Mouse (Mus musculus) heart, embryonic 12.5 days (tissue): ENCODE data around the gene Pdap1. TPM values are rescaled to one million over a fixed set of nuclear protein-coding genes. Genes with fewer than 3 reads are reported as not detected.

Experiments
- ATAC-seq: fragments of 200-750 bp; cut with Nextera tagmentation; 2 replicates; pipeline ENCODE4 v1.8.0; 2017; ENCODE audit warnings: moderate TSS enrichment, moderate library complexity; ENCODE audit not compliant: insufficient number of reproducible peaks, low FRiP score
- H3K27ac ChIP-seq: fragments of 300-500 bp; sonication (generic); 2 replicates; pipeline ENCODE4 v1.5.1; 2016; ENCODE audit warnings: mild to moderate bottlenecking, moderate library complexity; ENCODE audit not compliant: poor library complexity, severe bottlenecking
- H3K27me3 ChIP-seq: fragments of 300-500 bp; sonication (generic); replicated peaks from 2 replicates; pipeline ENCODE4 v1.6.1; 2016; ENCODE audit warnings: mild to moderate bottlenecking, moderate library complexity
- H3K36me3 ChIP-seq: fragments of 300-500 bp; sonication (generic); 2 replicates; pipeline ENCODE4 v1.6.1; 2016; ENCODE audit warnings: mild to moderate bottlenecking, moderate library complexity
- H3K4me1 ChIP-seq: fragments of 300-500 bp; sonication (generic); replicated peaks from 2 replicates; pipeline ENCODE4 v1.6.1; 2016; ENCODE audit warnings: mild to moderate bottlenecking
- H3K4me2 ChIP-seq: fragments of 300-500 bp; sonication (generic); 2 replicates; pipeline ENCODE4 v1.6.1; 2016; ENCODE audit warnings: mild to moderate bottlenecking, moderate library complexity
- H3K4me3 ChIP-seq: fragments of 300-500 bp; sonication (generic); 2 replicates; pipeline ENCODE4 v1.5.1; 2016; ENCODE audit warnings: mild to moderate bottlenecking
- H3K9ac ChIP-seq: fragments of 300-500 bp; sonication (generic); 2 replicates; pipeline ENCODE4 v1.6.1; 2016; ENCODE audit warnings: mild to moderate bottlenecking, moderate library complexity
- H3K9me3 ChIP-seq: fragments of 300-500 bp; sonication (generic); replicated peaks from 2 replicates; pipeline ENCODE4 v1.6.1; 2016; ENCODE audit warnings: mild to moderate bottlenecking, moderate library complexity
- WGBS: fragments of 180-500 bp; shearing (Covaris S2); methylation state at CpG from one replicate; pipeline ENCODE4 v1.1.7; 2016; 5-methylcytosine and 5-hydroxymethylcytosine counted together
- polyA plus RNA-seq: library from polyadenylated mRNA; unstranded; fragments of >200 nt; fragmentation: Nextera tagmentation; extraction: Ambion mirVana; gene quantifications from 2 replicates; pipeline ENCODE4 v1.2.1, GENCODE M21; 2016

Pdap1 gene
- polyA plus RNA-seq, 1 experiment from 2014 or later, result 71.8 TPM

DNA sequence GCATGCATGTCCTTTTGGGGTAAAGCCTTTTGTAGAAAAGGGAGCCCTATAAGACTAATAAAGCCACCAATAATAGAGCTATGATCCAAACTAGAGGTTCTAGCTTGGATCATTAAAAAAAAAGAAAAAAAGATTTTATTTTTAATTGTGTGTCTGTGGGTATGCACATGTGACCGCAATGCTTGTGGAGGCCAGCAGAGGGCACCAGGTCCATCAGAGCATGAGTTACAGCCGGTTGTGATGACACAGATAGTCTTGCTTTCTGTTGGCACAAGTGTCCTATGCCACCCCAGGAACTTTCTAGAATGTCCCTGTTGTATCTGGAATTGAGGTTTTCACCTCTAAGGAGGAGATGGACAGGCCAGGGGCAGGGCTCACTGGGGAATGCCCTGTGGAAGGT is 20.7 kb downstream of the Pdap1 start:
- Histone ChIP-seq H3K27ac (no peak overlapping the region), H3K9ac (no peak overlapping the region), H3K4me1 (peaks cover 35% of the 10 kb centered on the region), H3K36me3 (peaks cover 48% of the 10 kb centered on the region), H3K9me3 (no peaks in the 10 kb centered on the region), H3K4me2 (no peak overlapping the region), H3K4me3 (no peak overlapping the region), H3K27me3 (no peaks in the 10 kb centered on the region)
- 90% methylated on average over 2 of the region's 2 CpGs for WGBS
- ATAC-seq, result no peak

DNA sequence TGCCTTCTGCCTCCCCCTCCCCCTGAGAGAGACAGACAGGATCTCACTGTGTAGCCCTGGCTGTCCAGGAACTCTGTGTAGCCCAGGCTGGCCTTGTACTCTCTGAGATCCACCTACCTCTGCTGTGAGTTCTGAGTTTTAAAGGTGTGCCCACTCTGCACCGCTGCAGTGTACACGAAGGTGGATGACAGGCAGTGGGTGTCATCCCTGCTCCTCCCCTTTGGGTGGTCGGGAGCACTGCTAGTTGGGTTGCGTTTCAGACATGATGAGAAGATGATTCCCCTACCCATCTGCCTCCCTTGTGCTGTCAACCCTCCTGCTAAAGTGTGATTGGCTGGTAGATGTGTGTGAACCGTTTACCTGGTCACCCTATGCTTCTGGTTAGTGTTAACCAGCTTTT is 21.6 kb downstream of the Pdap1 start:
- ATAC-seq, result no peak
- H3K4me3 ChIP-seq, result no peak overlapping the region
- H3K4me1 ChIP-seq, result peaks cover 35% of the 10 kb centered on the region
- H3K27me3 ChIP-seq, result no peaks in the 10 kb centered on the region
- H3K9me3 ChIP-seq, result no peaks in the 10 kb centered on the region
- peaks cover 39% of the 10 kb centered on the region for H3K36me3 ChIP-seq
- H3K4me2 ChIP-seq, result no peak overlapping the region
- H3K27ac ChIP-seq, result no peak overlapping the region
- no peak overlapping the region for H3K9ac ChIP-seq
- 76% methylated on average over 5 of the region's 5 CpGs for WGBS

DNA sequence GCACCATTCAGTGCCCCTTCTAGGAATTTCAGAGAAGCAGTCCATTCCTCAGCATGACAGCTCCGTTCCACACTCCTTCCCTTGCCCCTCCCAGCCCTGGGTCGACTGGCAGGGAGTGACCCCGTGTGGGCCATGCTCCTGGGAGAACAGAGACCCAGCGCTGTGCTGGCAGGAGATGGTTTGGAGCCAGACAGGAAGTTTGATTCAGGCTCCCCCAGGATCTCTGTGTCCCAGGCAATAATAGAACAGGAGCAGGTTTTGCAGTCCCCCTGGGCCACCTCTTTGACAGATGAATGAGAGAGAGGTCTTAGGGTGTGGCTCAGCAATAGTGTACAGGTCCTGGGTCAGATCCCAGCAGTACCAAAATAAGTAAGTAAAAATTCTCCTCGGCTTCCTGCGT is 22.0 kb downstream of the Pdap1 start:
- Histone ChIP-seq H3K4me1 (peaks cover 35% of the 10 kb centered on the region), H3K27me3 (no peaks in the 10 kb centered on the region), H3K9ac (no peak overlapping the region), H3K36me3 (peaks cover 34% of the 10 kb centered on the region), H3K27ac (no peak overlapping the region), H3K4me3 (no peak overlapping the region), H3K4me2 (no peak overlapping the region), H3K9me3 (no peaks in the 10 kb centered on the region)
- ATAC-seq, result no peak
- WGBS, result 57% methylated on average over 6 of the region's 6 CpGs

DNA sequence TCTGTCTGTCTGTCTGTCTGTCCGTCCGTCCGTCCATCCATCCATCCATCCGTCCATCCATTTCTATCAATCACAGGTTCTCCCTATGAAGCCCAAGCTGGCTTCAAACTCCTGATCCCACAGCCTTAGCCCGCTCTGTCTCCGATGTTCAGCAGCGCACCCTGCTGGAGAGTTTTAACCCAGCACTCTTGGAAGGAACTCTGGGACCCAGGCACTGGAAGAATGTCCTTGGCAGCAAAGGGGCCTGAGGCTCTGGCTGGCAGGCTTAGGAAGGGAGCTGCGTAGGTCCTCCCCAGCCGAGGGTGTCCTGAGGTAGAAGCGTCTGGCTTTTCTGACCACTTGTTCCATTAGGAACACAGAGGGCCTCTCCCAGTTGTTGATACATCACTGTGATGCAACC is 23.1 kb downstream of the Pdap1 start:
- ATAC-seq, result no peak
- Histone ChIP-seq H3K9ac (0 out of 2 replicates have a peak overlapping the region, but pooled peaks have one; percentile 30), H3K4me1 (peaks cover 31% of the 10 kb centered on the region), H3K27ac (peak overlapping the region; percentile 81), H3K4me3 (peak overlapping the region; percentile 5; the same call in 1 of the 2 replicates), H3K36me3 (peaks cover 23% of the 10 kb centered on the region), H3K27me3 (no peaks in the 10 kb centered on the region), H3K4me2 (peak overlapping the region; percentile 42), H3K9me3 (no peaks in the 10 kb centered on the region)
- WGBS, result 38% methylated on average over 10 of the region's 10 CpGs

DNA sequence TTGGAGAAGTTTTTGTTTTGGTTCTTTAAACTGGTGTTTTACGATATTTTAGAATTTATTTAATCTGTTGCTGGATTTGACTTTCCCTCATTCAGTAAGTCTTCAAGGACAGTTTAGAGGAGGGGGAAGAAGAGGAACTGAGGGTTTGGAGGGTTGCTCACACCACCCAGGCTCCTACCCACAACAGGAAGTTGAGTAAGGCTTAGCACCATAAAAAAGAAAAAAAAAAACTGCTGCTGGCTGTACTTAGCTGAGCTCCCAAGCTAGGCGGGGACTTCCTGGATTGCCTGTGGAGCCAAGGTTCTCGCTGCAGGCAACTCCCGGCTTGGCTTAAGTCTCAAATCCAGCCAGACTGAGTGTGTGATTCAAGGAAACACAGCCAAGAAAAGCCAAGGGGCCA is 23.7 kb downstream of the Pdap1 start:
- Histone ChIP-seq H3K4me1 (peaks cover 25% of the 10 kb centered on the region), H3K4me2 (peak overlapping the region; percentile 42), H3K27ac (peak overlapping the region; percentile 81), H3K9ac (no peak overlapping the region), H3K4me3 (0 out of 2 replicates have a peak overlapping the region, but pooled peaks have one; percentile 86), H3K36me3 (peaks cover 19% of the 10 kb centered on the region), H3K9me3 (no peaks in the 10 kb centered on the region), H3K27me3 (no peaks in the 10 kb centered on the region)
- 46% methylated on average over 4 of the region's 4 CpGs for WGBS
- peak; percentile 13; the same call in 1 of the 2 replicates for ATAC-seq

DNA sequence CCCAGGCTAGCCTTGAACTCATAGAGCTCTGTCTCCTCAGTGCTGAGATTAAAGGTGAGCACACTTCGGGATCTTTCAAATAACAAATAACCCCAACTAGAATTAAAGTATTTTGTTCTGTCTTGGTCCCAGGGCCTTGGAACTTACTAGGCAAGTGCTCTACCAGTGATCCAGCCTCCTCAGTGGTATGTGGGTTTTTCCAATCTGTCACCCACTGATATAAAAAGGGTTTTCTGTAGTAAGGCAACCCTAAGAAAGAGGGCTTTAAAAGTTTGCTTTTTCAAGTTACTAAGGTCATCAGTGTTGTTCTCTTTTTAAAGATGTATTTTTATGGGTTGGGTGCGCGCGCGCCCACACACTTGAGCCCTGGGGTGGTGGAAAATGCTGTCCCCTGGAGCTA is 24.3 kb downstream of the Pdap1 start:
- ATAC-seq, result no peak
- H3K27me3 ChIP-seq, result no peaks in the 10 kb centered on the region
- peak overlapping the region; percentile 81 for H3K27ac ChIP-seq
- H3K36me3 ChIP-seq, result peaks cover 21% of the 10 kb centered on the region
- 85% methylated on average over 5 of the region's 5 CpGs for WGBS
- peaks cover 21% of the 10 kb centered on the region for H3K4me1 ChIP-seq
- no peaks in the 10 kb centered on the region for H3K9me3 ChIP-seq
- H3K4me2 ChIP-seq, result peak overlapping the region; percentile 85
- H3K4me3 ChIP-seq, result peak overlapping the region; percentile 86; the same call in 1 of the 2 replicates
- no peak overlapping the region for H3K9ac ChIP-seq

DNA sequence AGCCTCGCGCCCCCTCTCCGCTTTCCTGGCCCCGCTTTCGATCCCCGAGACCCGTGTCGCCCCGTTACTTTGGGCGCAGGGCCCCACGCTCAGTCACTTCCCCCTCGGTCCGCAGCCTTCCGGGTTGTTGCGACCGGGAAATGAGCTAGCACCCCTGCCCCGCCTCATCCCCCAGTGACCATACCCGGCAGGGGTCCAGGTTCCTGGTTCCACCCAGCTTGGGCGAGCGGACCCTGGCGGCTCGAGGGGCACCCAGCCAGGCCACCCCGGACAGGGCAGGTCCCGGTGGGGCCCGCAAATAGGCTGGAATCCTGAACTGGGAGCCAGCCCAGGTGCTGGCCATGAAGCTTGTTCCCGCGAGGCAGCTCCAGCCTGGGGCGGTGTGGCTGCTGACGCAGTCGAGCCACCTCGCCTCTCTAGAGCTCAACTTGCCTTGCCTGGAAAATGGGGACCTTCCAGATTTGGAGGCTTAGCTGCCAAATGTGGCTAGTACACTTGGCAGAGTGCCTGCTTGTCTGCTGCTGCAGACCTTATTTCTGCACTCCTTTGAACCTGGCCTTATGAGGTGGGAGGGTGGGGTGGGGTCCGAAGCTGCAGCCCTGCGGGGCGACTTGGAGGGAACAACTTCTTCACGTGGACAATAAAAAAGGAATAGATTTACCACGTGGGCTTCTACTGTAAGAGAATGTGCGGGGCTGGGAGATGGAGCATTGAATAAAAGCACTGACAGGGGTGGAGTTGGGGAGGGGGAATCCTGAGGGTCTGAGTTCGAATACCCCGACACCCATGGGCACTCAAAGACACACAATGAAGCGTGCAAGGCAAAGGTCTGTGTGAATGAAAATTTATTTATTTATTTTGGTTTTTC is 25.2 kb downstream of the Pdap1 start:
- ATAC-seq, result peak; percentile 58
- WGBS, result 14% methylated on average over 40 of the region's 40 CpGs
- peaks cover 29% of the 10 kb centered on the region for H3K36me3 ChIP-seq
- no peaks in the 10 kb centered on the region for H3K27me3 ChIP-seq
- H3K4me1 ChIP-seq, result peaks cover 15% of the 10 kb centered on the region
- H3K4me3 ChIP-seq, result peak overlapping the region; percentile 86
- peak overlapping the region; percentile 24; the same call in 1 of the 2 replicates for H3K27ac ChIP-seq
- H3K9me3 ChIP-seq, result no peaks in the 10 kb centered on the region
- peak overlapping the region; percentile 87 for H3K9ac ChIP-seq
- peak overlapping the region; percentile 85 for H3K4me2 ChIP-seq

DNA sequence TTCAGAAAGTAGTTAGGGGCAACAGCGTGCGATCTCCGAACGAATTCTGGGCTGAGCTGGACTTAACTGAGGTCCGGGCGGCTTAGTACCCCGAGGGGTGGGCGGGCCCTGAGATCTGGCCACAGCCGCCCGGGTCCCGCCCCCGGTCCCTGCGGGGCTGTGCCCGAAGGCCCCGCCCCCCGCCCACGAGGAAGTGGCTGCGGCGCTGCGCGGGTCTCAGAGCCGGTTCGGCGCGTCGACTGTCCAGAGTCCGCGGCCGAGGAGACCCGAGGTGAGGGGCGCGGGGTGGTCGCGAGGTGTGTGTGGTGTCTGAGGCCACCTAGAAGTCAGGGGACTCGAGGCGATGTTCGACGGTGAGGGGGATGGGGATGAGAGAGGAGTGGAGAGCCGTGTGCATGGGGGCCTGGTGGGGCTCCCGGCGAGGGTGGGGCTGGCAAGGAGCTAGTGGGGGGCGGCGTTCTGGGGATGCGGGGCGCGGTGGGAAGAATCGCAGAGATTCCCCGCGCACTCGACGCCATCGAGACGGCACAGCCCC is 25.9 kb downstream of the Pdap1 start, which contains the start of gene Arpc1b:
TSS of gene Arpc1b (plus strand) at position 145 of the 535 bp plus-strand sequence.
- Histone ChIP-seq H3K9ac (peak within 1 kb of the TSS; percentile 87), H3K4me1 (peaks cover 15% of the 10 kb centered on the region), H3K36me3 (peaks cover 30% of the 10 kb centered on the region), H3K27me3 (no peaks in the 10 kb centered on the region), H3K4me3 (peak within 1 kb of the TSS; percentile 86), H3K27ac (peak within 1 kb of the TSS; percentile 24; the same call in 1 of the 2 replicates), H3K4me2 (peak within 1 kb of the TSS; percentile 85), H3K9me3 (no peaks in the 10 kb centered on the region)
- WGBS, result 1% methylated on average over 46 of the region's 53 CpGs
- peak; percentile 82 for ATAC-seq

DNA sequence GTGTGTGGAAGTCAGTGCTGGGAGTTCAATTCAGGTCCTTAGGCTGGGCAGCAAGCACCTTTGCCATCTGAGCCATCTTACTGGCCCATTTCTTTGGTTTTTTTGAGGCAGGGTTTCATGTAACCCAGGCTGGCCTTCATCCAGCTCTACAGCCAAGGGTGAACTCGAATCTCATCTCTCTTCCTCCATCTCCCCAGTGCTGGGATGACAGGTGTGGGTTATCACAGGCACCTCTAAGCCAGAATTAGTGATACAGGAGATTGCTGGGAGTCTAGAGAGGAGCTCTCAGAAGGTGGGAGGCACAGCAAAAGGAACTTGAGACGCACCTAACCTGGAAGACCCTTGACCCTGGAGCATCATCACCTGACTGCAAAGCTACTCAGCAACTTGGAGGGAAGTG is 26.6 kb downstream of the Pdap1 start:
- no peaks in the 10 kb centered on the region for H3K9me3 ChIP-seq
- WGBS, result 37% methylated on average over 2 of the region's 2 CpGs
- H3K4me2 ChIP-seq, result peak overlapping the region; percentile 85
- H3K4me1 ChIP-seq, result peaks cover 15% of the 10 kb centered on the region
- no peak for ATAC-seq
- H3K9ac ChIP-seq, result peak overlapping the region; percentile 87; the same call in 1 of the 2 replicates
- H3K4me3 ChIP-seq, result peak overlapping the region; percentile 86
- no peaks in the 10 kb centered on the region for H3K27me3 ChIP-seq
- peaks cover 29% of the 10 kb centered on the region for H3K36me3 ChIP-seq
- H3K27ac ChIP-seq, result no peak overlapping the region

DNA sequence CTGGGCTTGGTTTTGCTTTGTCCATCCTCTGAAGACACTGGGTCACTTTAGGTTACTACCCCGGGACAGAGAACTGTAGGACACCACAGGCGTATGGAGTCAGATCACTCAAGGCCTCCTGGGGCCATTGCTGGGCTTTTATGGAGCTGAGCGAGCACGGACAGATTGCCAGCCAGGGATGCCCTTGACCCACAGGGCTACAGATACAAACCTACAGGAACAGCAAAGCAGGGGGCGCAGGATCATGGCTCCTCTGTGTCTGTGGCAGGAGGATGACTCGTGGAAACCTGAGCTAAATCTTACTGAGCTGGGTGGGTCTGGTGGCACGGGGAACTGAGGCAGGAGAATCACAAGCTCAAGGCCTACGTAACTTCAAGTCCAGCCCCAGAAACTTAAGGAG is 27.5 kb downstream of the Pdap1 start:
- Histone ChIP-seq H3K36me3 (peaks cover 34% of the 10 kb centered on the region), H3K27ac (no peak overlapping the region), H3K27me3 (no peaks in the 10 kb centered on the region), H3K4me2 (no peak overlapping the region), H3K9me3 (no peaks in the 10 kb centered on the region), H3K9ac (no peak overlapping the region), H3K4me1 (peaks cover 15% of the 10 kb centered on the region), H3K4me3 (no peak overlapping the region)
- 79% methylated on average over 8 of the region's 8 CpGs for WGBS
- ATAC-seq, result no peak

DNA sequence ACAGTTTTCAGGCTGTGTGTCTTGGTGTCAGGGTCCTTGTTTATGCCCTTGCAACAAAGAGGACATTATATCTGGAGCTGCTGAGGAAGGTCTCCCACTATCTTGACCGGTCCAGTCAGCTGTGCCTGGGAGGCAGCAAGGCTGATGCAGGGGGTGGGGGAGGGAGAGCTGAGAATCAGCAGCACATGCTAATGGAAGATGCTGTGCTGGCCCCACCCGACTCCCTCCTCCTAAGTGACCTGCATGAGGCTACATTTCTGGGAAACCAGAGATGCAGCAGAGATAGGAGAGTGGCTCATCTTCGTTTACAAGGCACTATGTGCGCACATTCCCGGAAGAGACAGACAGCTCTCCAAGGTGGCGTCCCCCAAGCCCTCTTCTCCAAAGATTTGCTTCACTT is 29.6 kb downstream of the Pdap1 start:
- no peaks in the 10 kb centered on the region for H3K9me3 ChIP-seq
- 82% methylated on average over 6 of the region's 6 CpGs for WGBS

More for the DNA sequence above, 29.6 kb downstream of the Pdap1 start:
- H3K27ac ChIP-seq, result no peak overlapping the region
- no peaks in the 10 kb centered on the region for H3K27me3 ChIP-seq
- H3K36me3 ChIP-seq, result peaks cover 53% of the 10 kb centered on the region
- H3K4me1 ChIP-seq, result peaks cover 6% of the 10 kb centered on the region
- no peak overlapping the region for H3K9ac ChIP-seq
- H3K4me3 ChIP-seq, result no peak overlapping the region
- no peak overlapping the region for H3K4me2 ChIP-seq
- ATAC-seq, result no peak
